Mouse (Mus musculus): Measurements from ENCODE around the gene Gm17581. TPM values are rescaled to one million over a fixed set of nuclear protein-coding genes. Genes with fewer than 3 reads are reported as not detected.

The Gm17581 gene
- polyA plus RNA-seq, 1 experiment: not detected

DNA sequence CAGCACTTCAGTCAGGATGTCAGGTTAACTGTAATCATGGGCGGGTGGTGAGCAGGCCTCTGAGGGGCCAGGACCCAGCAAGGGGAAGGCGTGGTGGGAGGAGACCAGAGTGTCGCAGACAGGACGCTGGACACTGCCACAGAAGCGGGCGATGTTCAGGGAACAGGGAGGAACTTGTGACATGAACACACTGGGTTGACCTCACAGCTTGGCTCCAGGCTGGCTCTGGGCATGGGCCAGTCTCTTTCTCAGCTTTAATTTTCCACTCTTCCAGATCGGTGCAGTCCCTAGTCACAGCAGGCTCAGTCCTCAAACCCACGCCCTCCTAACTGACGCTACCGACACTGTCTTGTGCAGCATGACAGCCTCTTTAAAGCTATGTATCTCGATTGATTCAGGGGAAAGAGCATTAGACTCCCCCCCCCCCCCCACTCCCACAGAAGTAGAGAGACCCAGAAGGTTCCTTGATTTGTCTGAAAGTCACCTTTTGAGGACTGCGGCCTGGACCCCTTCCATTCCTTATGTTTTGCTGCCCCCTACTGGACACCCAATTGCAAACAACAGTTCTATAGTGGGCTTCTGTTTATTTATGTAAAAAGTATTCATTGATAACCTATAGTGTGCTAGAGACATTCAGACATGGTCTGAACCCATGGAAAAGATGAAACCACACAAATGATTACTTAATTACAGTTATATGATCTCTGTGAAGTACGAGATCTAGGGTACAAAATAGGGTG lies 29.2 kb upstream of the Gm17581 start:
- Histone ChIP-seq H3K9me3 (replicated peaks; ENCODE audit: control insufficient read depth, insufficient read depth, low read length, poor library complexity, severe bottlenecking) (no peaks in the 10 kb centered on the region), H3K4me1 (ENCODE audit: control insufficient read depth, insufficient read depth, low read length) (no peaks in the 10 kb centered on the region), H3K36me3 (ENCODE audit: control insufficient read depth, insufficient read depth, low read length, poor library complexity, severe bottlenecking) (no peaks in the 10 kb centered on the region), H3K4me3 (ENCODE audit: low read depth, low read length) (no peak overlapping the region), H3K27ac (ENCODE audit: insufficient read depth, low read length) (no peak overlapping the region), H3K9ac (ENCODE audit: low read depth, poor library complexity, severe bottlenecking) (no peak overlapping the region), H3K27me3 (ENCODE audit: control insufficient read depth, insufficient read depth, low read length, poor library complexity, severe bottlenecking) (no peaks in the 10 kb centered on the region)
- TF ChIP-seq CTCF (IDR thresholded peaks at IDR 0.05; ENCODE audit: low read depth, low read length) (peak; percentile 1), EP300 (IDR thresholded peaks at IDR 0.05; ENCODE audit: insufficient read depth, low read depth, low read length) (no peak)

DNA sequence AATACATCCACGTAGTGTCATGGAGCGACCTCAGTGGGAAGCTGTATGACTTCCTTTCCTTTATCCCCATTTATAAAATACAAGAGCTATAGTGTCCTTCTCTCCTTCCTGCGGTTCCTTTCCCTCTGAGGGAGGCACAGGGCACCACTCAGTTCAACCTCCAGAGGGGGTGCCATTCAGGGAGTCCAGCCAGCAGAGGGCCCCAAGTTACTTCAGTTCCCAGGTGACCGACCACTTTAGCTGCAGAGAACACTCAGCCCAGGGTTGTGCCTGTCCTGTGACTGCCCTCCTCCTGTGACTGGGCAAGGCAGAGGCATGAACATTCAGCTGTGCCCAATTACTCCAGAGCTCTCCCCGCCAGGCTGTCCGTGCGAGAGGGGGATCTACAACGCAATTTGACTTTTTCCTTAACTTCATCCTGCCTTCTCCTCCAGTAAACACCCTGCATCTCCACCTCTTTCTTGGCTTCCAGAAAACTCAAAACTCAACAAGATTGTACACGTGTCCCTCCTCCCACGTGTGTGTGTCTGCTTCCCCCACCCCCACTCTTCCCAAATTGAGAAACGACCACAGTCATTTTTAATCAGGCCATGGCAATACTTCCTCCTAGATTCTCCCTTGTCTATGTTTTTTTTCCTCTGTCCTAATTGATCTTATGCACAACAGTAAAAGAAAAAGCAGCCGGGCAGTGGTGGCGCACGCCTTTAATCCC lies 21.3 kb upstream of the Gm17581 start:
- H3K36me3 ChIP-seq (ENCODE audit: control insufficient read depth, insufficient read depth, low read length, poor library complexity, severe bottlenecking): no peaks in the 10 kb centered on the region
- no peak overlapping the region for H3K9ac ChIP-seq (ENCODE audit: low read depth, poor library complexity, severe bottlenecking)
- H3K9me3 ChIP-seq (replicated peaks; ENCODE audit: control insufficient read depth, insufficient read depth, low read length, poor library complexity, severe bottlenecking): no peaks in the 10 kb centered on the region
- H3K4me1 ChIP-seq (ENCODE audit: control insufficient read depth, insufficient read depth, low read length): no peaks in the 10 kb centered on the region
- no peak overlapping the region for H3K27ac ChIP-seq (ENCODE audit: insufficient read depth, low read length)
- TF ChIP-seq EP300 (IDR thresholded peaks at IDR 0.05; ENCODE audit: insufficient read depth, low read depth, low read length) (no peak), CTCF (IDR thresholded peaks at IDR 0.05; ENCODE audit: low read depth, low read length) (peak; percentile 59)
- no peaks in the 10 kb centered on the region for H3K27me3 ChIP-seq (ENCODE audit: control insufficient read depth, insufficient read depth, low read length, poor library complexity, severe bottlenecking)
- H3K4me3 ChIP-seq (ENCODE audit: low read depth, low read length): no peak overlapping the region

DNA sequence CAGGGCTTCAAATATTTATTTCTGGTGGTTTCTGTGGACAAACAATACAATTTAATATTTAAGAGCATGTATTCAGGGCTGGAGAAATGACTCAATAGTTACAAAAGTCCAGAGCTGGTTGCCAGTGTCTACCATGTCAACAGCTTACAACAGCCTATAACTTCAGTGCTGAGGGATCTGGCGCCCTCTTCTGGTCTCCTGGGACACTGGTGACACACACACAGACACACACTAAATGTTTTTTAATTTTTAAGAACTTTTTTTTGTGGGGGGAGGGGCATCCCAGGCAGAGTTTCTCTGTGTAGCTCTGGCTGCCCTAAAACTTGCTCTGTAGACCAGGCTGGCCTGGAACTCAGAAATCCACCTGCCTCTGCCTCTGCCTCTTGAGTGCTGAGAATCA lies 20.1 kb upstream of the Gm17581 start:
- H3K36me3 ChIP-seq (ENCODE audit: control insufficient read depth, insufficient read depth, low read length, poor library complexity, severe bottlenecking): no peaks in the 10 kb centered on the region
- H3K27ac ChIP-seq (ENCODE audit: insufficient read depth, low read length): no peak overlapping the region
- TF ChIP-seq POLR2A (IDR thresholded peaks at IDR 0.05; ENCODE audit: insufficient read depth, low read length) (no peak), CTCF (IDR thresholded peaks at IDR 0.05; ENCODE audit: low read depth, low read length) (peak; percentile 87)
- no peaks in the 10 kb centered on the region for H3K9me3 ChIP-seq (replicated peaks; ENCODE audit: control insufficient read depth, insufficient read depth, low read length, poor library complexity, severe bottlenecking)
- no peak overlapping the region for H3K4me3 ChIP-seq (ENCODE audit: low read depth, low read length)
- no peaks in the 10 kb centered on the region for H3K27me3 ChIP-seq (ENCODE audit: control insufficient read depth, insufficient read depth, low read length, poor library complexity, severe bottlenecking)
- no peaks in the 10 kb centered on the region for H3K4me1 ChIP-seq (ENCODE audit: control insufficient read depth, insufficient read depth, low read length)
- H3K9ac ChIP-seq (ENCODE audit: low read depth, poor library complexity, severe bottlenecking): no peak overlapping the region

DNA sequence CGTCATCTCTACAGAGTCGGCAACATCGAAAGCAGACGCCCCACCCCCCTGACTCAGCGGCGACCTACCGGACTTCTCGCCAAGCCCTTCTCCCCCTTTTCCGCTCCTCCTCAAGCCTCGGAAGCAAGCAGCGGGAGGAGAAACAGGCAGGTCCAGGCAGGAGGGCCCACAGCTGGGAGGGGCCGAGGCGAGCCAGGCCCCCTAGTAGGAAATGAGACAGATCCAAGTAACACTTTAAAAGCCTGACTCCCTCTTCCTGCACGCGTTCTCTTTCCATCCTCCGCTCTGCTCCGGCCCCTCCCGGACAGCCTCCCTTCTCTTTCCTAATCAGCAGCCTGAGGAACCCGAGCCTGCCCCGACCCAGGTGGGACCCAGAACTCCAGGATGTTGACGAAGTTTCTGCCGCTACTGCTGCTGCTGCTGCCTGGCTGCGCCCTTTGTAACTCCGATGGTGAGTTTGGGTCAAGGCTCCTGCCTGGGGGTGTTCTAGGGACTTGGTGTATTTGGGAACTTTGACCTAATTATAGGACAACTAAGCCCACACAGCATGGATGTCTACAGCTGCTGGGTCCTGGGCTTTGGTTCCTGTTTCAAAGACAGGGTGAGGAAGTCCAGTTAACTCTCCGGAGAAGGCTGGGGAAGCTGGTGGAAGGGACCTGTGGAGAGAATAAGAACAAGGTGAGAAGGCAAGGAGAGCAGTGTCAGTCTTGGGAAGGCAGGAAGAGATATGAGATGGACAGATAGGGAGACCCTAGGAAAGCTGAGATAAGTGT lies 15.5 kb upstream of the Gm17581 start, which contains the start of gene Procr:
Procr (plus strand) TSS at position 104 of the 773 bp plus-strand sequence.
- Histone ChIP-seq H3K4me1 (ENCODE audit: control insufficient read depth, insufficient read depth, low read length) (no peaks in the 10 kb centered on the region), H3K27ac (ENCODE audit: insufficient read depth, low read length) (no peak within 1 kb of the TSS), H3K9me3 (replicated peaks; ENCODE audit: control insufficient read depth, insufficient read depth, low read length, poor library complexity, severe bottlenecking) (no peaks in the 10 kb centered on the region), H3K27me3 (ENCODE audit: control insufficient read depth, insufficient read depth, low read length, poor library complexity, severe bottlenecking) (no peaks in the 10 kb centered on the region), H3K36me3 (ENCODE audit: control insufficient read depth, insufficient read depth, low read length, poor library complexity, severe bottlenecking) (no peaks in the 10 kb centered on the region), H3K9ac (ENCODE audit: low read depth, poor library complexity, severe bottlenecking) (peak within 1 kb of the TSS; percentile 49), H3K4me3 (ENCODE audit: low read depth, low read length) (peak within 1 kb of the TSS; percentile 43)
- TF ChIP-seq CTCF (IDR thresholded peaks at IDR 0.05; ENCODE audit: low read depth, low read length) (no peak), POLR2A (IDR thresholded peaks at IDR 0.05; ENCODE audit: insufficient read depth, low read length) (no peak), EP300 (IDR thresholded peaks at IDR 0.05; ENCODE audit: insufficient read depth, low read depth, low read length) (no peak)

DNA sequence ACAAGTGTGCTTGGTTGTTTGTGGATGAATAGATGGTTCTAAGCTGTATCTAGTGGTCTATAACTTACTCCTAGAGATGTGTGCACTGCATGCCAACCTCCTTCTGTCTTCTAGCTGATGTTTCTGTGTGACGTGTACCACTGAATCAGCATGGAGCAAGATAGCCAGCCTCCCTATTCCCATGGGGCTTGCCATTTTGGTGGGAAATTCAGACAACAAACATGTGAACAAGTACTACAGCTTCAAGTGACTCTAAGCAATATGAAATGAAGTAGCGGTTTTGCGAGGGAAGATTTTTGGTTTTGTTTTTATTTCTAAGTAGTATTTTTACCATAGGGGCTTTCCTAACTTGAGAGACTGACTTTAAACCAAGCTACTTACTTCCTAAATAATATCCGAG lies 13.7 kb upstream of the Gm17581 start:
- no peaks in the 10 kb centered on the region for H3K9me3 ChIP-seq (replicated peaks; ENCODE audit: control insufficient read depth, insufficient read depth, low read length, poor library complexity, severe bottlenecking)
- no peaks in the 10 kb centered on the region for H3K4me1 ChIP-seq (ENCODE audit: control insufficient read depth, insufficient read depth, low read length)
- no peak overlapping the region for H3K27ac ChIP-seq (ENCODE audit: insufficient read depth, low read length)
- H3K4me3 ChIP-seq (ENCODE audit: low read depth, low read length): no peak overlapping the region
- H3K27me3 ChIP-seq (ENCODE audit: control insufficient read depth, insufficient read depth, low read length, poor library complexity, severe bottlenecking): no peaks in the 10 kb centered on the region
- no peaks in the 10 kb centered on the region for H3K36me3 ChIP-seq (ENCODE audit: control insufficient read depth, insufficient read depth, low read length, poor library complexity, severe bottlenecking)
- TF ChIP-seq POLR2A (IDR thresholded peaks at IDR 0.05; ENCODE audit: insufficient read depth, low read length) (no peak), CTCF (IDR thresholded peaks at IDR 0.05; ENCODE audit: low read depth, low read length) (no peak), EP300 (IDR thresholded peaks at IDR 0.05; ENCODE audit: insufficient read depth, low read depth, low read length) (no peak)
- H3K9ac ChIP-seq (ENCODE audit: low read depth, poor library complexity, severe bottlenecking): no peak overlapping the region

Data from ES-Bruce4 (cell line).